Mouse (Mus musculus): ENCODE results near the gene Lrrc19. TPM values are rescaled to one million over a fixed set of nuclear protein-coding genes. Genes with fewer than 3 reads are reported as not detected.
"Not testable (repeated sequence)": the region's sequence is repeated elsewhere in the genome, so short reads cannot be mapped to it uniquely, and the experiment has no call there.

The Lrrc19 gene
- total RNA-seq (2014; rRNA removed) (not detected in 2 replicates), polyA plus RNA-seq (2015; fragmentation: Nextera tagmentation; extraction: Ambion mirVana) (0.15 and 0.33 TPM in 2 replicates)

DNA sequence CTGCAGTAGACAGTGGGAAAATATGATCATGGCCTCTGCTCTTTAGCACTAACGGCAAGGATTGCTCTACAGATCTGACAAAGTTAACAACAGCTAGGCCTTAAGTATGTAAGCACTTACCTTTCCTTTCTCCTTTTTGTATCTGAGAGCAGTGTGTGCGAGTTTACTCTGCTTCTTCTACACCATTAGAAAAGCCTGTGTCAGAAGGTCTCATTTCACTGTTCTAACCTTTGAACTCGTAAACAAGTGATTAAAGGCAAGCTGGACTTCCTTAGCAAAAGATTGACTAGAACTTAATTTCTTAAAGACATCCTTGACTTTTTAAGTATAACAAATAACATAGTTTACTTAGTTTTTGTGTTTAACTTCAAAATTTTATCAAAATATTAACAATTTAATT is at the start of gene Lrrc19:
Lrrc19 (minus strand) TSS at position 225 of the 400 bp plus-strand sequence.
- no peak for TF ChIP-seq CTCF (IDR thresholded peaks at IDR 0.05)
- Histone ChIP-seq H3K36me3 (ENCODE audit: insufficient read depth, low read length) (no peaks in the 10 kb centered on the region), H3K4me3 (ENCODE audit: low read depth, low read length) (no peak within 1 kb of the TSS), H3K27me3 (ENCODE audit: insufficient read depth, low read length) (no peaks in the 10 kb centered on the region), H3K4me2 (ENCODE audit: low read depth, low read length, poor library complexity, severe bottlenecking) (no peak within 1 kb of the TSS), H3K27ac (ENCODE audit: low read depth, low read length) (no peak within 1 kb of the TSS), H3K9me3 (ENCODE audit: low read length) (no peaks in the 10 kb centered on the region), H3K9ac (replicated peaks; ENCODE audit: low read length, poor library complexity, severe bottlenecking) (no peak within 1 kb of the TSS), H3K4me1 (ENCODE audit: insufficient read depth, low read length) (no peaks in the 10 kb centered on the region)
- no peak for DNase-seq (ENCODE audit: low spot score)
- ATAC-seq (ENCODE audit: low FRiP score), result no peak
- 93% methylated on average over 3 of the region's 3 CpGs for WGBS

DNA sequence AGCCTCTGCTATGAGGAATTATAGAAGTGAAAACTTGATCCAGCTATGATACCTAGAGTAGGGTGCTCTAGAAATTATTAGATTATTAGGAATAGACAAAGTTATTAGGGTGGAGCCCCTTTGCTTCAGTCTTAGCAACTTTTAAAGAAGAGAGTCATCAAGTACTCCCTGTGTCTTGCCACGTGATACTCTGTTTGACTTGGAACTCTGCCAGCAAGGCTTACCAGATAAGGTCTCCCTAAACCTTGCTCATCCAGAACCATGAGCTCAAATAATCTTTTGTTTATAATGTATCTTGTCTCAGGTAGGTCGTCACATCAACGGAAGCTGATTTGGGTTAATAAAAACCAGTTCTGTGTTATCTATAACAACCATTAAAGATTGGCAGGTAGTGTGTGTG is 46.4 kb upstream of the Lrrc19 start:
- DNase-seq (ENCODE audit: low spot score) (no peak), ATAC-seq (ENCODE audit: low FRiP score) (no peak)
- no peak overlapping the region for H3K4me2 ChIP-seq (ENCODE audit: low read depth, low read length, poor library complexity, severe bottlenecking)
- H3K9ac ChIP-seq (replicated peaks; ENCODE audit: low read length, poor library complexity, severe bottlenecking), result no peak overlapping the region
- no peaks in the 10 kb centered on the region for H3K9me3 ChIP-seq (ENCODE audit: low read length)
- H3K4me3 ChIP-seq (ENCODE audit: low read depth, low read length), result no peak overlapping the region
- no peak for TF ChIP-seq CTCF (IDR thresholded peaks at IDR 0.05)
- no peaks in the 10 kb centered on the region for H3K27me3 ChIP-seq (ENCODE audit: insufficient read depth, low read length)
- no peaks in the 10 kb centered on the region for H3K4me1 ChIP-seq (ENCODE audit: insufficient read depth, low read length)
- 85% methylated on average over 3 of the region's 3 CpGs for WGBS
- H3K36me3 ChIP-seq (ENCODE audit: insufficient read depth, low read length), result peaks cover 2% of the 10 kb centered on the region; the same call in 1 of the 2 replicates
- no peak overlapping the region for H3K27ac ChIP-seq (ENCODE audit: low read depth, low read length)

DNA sequence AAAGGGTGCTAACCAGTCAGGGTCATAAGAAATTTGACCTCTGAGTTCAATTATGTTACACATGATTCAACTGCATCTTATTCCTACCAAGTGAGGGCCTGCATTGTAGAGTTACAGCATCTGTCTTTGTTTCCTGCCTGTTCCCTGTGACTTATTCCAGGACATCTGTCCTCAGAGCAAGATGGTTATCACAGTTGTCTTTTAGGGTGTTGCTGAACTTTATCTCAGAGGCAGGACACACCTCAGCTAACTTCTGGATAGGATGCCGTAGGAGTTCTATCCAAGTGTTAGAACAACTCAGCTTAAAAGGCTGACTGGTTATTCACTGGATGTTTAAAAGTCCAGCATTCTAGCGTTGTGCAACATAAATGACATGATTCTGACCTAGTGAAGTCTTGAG is 42.2 kb upstream of the Lrrc19 start:
- peaks cover 8% of the 10 kb centered on the region for H3K36me3 ChIP-seq (ENCODE audit: insufficient read depth, low read length)
- no peak for DNase-seq (ENCODE audit: low spot score)
- no peak overlapping the region for H3K4me2 ChIP-seq (ENCODE audit: low read depth, low read length, poor library complexity, severe bottlenecking)
- no peaks in the 10 kb centered on the region for H3K9me3 ChIP-seq (ENCODE audit: low read length)
- H3K9ac ChIP-seq (replicated peaks; ENCODE audit: low read length, poor library complexity, severe bottlenecking), result no peak overlapping the region
- WGBS, result 89% methylated on average over 2 of the region's 2 CpGs
- no peak for ATAC-seq (ENCODE audit: low FRiP score)
- H3K4me3 ChIP-seq (ENCODE audit: low read depth, low read length), result no peak overlapping the region
- no peak for TF ChIP-seq CTCF (IDR thresholded peaks at IDR 0.05)
- H3K4me1 ChIP-seq (ENCODE audit: insufficient read depth, low read length), result no peaks in the 10 kb centered on the region
- no peaks in the 10 kb centered on the region for H3K27me3 ChIP-seq (ENCODE audit: insufficient read depth, low read length)
- H3K27ac ChIP-seq (ENCODE audit: low read depth, low read length), result no peak overlapping the region

DNA sequence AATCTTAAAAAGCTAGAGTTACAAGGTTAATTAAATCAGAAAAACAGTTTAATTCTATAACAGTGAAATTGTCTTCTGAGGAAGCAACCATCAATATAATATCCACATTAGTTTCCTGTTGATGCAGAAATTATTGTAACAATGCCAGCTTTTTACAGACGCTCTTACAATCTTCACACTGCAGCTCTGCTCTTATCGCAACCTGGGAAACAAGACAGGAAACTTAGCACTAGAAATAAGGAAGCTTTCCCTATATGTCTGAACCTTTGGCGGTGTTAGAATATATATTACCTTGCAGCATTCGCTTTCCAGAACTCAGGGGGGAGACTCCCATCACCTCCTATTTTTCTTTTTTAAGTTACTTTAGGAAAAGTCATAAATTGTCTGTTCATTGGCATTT is 41.1 kb upstream of the Lrrc19 start:
- Histone ChIP-seq H3K27me3 (ENCODE audit: insufficient read depth, low read length) (no peaks in the 10 kb centered on the region), H3K9ac (replicated peaks; ENCODE audit: low read length, poor library complexity, severe bottlenecking) (no peak overlapping the region), H3K9me3 (ENCODE audit: low read length) (no peaks in the 10 kb centered on the region), H3K4me2 (ENCODE audit: low read depth, low read length, poor library complexity, severe bottlenecking) (no peak overlapping the region), H3K27ac (ENCODE audit: low read depth, low read length) (no peak overlapping the region), H3K4me3 (ENCODE audit: low read depth, low read length) (no peak overlapping the region), H3K36me3 (ENCODE audit: insufficient read depth, low read length) (peaks cover 10% of the 10 kb centered on the region), H3K4me1 (ENCODE audit: insufficient read depth, low read length) (no peaks in the 10 kb centered on the region)
- WGBS, result 94% methylated on average over 4 of the region's 4 CpGs
- ATAC-seq (ENCODE audit: low FRiP score) (no peak), DNase-seq (ENCODE audit: low spot score) (no peak)
- TF ChIP-seq CTCF (IDR thresholded peaks at IDR 0.05), result no peak

DNA sequence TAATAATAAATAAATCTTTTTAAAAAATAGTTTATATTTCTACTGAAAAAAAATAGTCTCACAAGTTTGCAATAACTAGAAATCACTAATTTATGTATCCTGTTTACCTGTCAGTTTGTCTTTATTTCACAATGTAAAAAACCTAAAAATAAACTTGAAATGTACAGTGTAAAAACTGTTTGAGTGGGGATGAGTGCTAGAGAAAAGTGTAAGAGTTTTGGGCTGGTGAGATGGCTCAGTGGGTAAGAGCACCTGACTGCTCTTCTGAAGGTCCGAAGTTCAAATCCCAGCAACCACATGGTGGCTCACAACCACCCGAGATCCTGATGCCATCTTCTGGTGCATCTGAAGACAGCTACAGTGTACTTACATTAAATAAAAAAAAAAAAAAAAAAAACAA is 39.9 kb upstream of the Lrrc19 start:
- not testable (repeated sequence) for H3K4me1 ChIP-seq (ENCODE audit: insufficient read depth, low read length); H3K4me2 ChIP-seq (ENCODE audit: low read depth, low read length, poor library complexity, severe bottlenecking); H3K27me3 ChIP-seq (ENCODE audit: insufficient read depth, low read length); H3K27ac ChIP-seq (ENCODE audit: low read depth, low read length); H3K9me3 ChIP-seq (ENCODE audit: low read length); H3K4me3 ChIP-seq (ENCODE audit: low read depth, low read length); H3K36me3 ChIP-seq (ENCODE audit: insufficient read depth, low read length); ATAC-seq (ENCODE audit: low FRiP score); DNase-seq (ENCODE audit: low spot score); H3K9ac ChIP-seq (replicated peaks; ENCODE audit: low read length, poor library complexity, severe bottlenecking)
- 88% methylated on average over 2 of the region's 2 CpGs for WGBS

DNA sequence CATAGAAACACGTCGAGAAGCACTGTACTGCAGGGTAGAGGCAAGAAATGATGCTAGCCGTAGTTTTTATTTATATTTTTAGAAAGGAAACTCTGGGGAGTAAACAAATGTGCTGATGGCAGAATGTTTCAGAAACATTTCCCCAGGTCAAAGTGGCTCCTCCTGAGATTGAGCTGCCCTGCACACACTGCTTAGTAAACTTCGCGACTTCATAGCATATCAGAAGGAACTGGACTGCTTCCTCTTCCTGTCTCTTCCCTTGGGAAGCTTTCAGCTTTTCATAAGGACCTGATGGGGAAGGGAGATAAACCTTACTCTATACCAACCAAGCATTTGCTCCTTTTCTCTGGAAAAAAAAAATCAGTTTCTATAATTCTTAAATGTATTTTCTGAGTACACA is 33.4 kb upstream of the Lrrc19 start:
- 93% methylated on average over 5 of the region's 5 CpGs for WGBS
- H3K9ac ChIP-seq (replicated peaks; ENCODE audit: low read length, poor library complexity, severe bottlenecking), result no peak overlapping the region
- no peak overlapping the region for H3K4me3 ChIP-seq (ENCODE audit: low read depth, low read length)
- no peaks in the 10 kb centered on the region for H3K9me3 ChIP-seq (ENCODE audit: low read length)
- H3K36me3 ChIP-seq (ENCODE audit: insufficient read depth, low read length), result peaks cover 11% of the 10 kb centered on the region
- no peaks in the 10 kb centered on the region for H3K4me1 ChIP-seq (ENCODE audit: insufficient read depth, low read length)
- TF ChIP-seq CTCF (IDR thresholded peaks at IDR 0.05), result no peak
- H3K4me2 ChIP-seq (ENCODE audit: low read depth, low read length, poor library complexity, severe bottlenecking), result no peak overlapping the region
- DNase-seq (ENCODE audit: low spot score), result no peak
- no peaks in the 10 kb centered on the region for H3K27me3 ChIP-seq (ENCODE audit: insufficient read depth, low read length)
- no peak for ATAC-seq (ENCODE audit: low FRiP score)
- H3K27ac ChIP-seq (ENCODE audit: low read depth, low read length), result no peak overlapping the region
